Mouse (Mus musculus): ENCODE results near the gene Slc3a1. TPM values are rescaled to one million over a fixed set of nuclear protein-coding genes. Genes with fewer than 3 reads are reported as not detected.

Gene Slc3a1
- polyA plus RNA-seq, 1 experiment: 1.1 TPM

- DNase-seq (ENCODE audit: extremely low spot score in 1 of 2, low spot score in 1 of 2): peak in 1 of 2 experiments; percentile 34
Measured at GRCm38 (mm10) chr17:85034068-85034467, 5.9 kb downstream of the Slc3a1 start.

GRCm38 (mm10) chr17:85037855-85038254 is 9.7 kb downstream of the Slc3a1 start:
- DNase-seq (ENCODE audit: extremely low spot score in 1 of 2, low spot score in 1 of 2): no peak

GRCm38 (mm10) chr17:85038311-85038710 is 10.1 kb downstream of the Slc3a1 start:
- DNase-seq (ENCODE audit: extremely low spot score in 1 of 2, low spot score in 1 of 2): no peak

GRCm38 (mm10) chr17:85038761-85039160 is 10.6 kb downstream of the Slc3a1 start:
- no peak for DNase-seq (ENCODE audit: extremely low spot score in 1 of 2, low spot score in 1 of 2)

- no peak for DNase-seq (ENCODE audit: extremely low spot score in 1 of 2, low spot score in 1 of 2)
Measured at GRCm38 (mm10) chr17:85040913-85041312, 12.7 kb downstream of the Slc3a1 start.

- no peak for DNase-seq (ENCODE audit: extremely low spot score in 1 of 2, low spot score in 1 of 2)
Measured at GRCm38 (mm10) chr17:85042419-85042818, 14.2 kb downstream of the Slc3a1 start.

- no peak for DNase-seq (ENCODE audit: extremely low spot score in 1 of 2, low spot score in 1 of 2)
Measured at GRCm38 (mm10) chr17:85043404-85043816, 15.2 kb downstream of the Slc3a1 start.

- DNase-seq (ENCODE audit: extremely low spot score in 1 of 2, low spot score in 1 of 2): no peak
Measured at GRCm38 (mm10) chr17:85044466-85044865, 16.3 kb downstream of the Slc3a1 start.

- DNase-seq (ENCODE audit: extremely low spot score in 1 of 2, low spot score in 1 of 2): no peak
Measured at GRCm38 (mm10) chr17:85045160-85045559, 17.0 kb downstream of the Slc3a1 start.

GRCm38 (mm10) chr17:85048379-85048778 is 20.2 kb downstream of the Slc3a1 start:
- DNase-seq (ENCODE audit: extremely low spot score in 1 of 2, low spot score in 1 of 2): no peak

- DNase-seq (ENCODE audit: extremely low spot score in 1 of 2, low spot score in 1 of 2): no peak
Measured at GRCm38 (mm10) chr17:85058276-85058675, 30.1 kb downstream of the Slc3a1 start.

- DNase-seq (ENCODE audit: extremely low spot score in 1 of 2, low spot score in 1 of 2): no peak
Measured at GRCm38 (mm10) chr17:85059136-85059535, 31.0 kb downstream of the Slc3a1 start.

GRCm38 (mm10) chr17:85063560-85063959 is 35.4 kb downstream of the Slc3a1 start:
- DNase-seq (ENCODE audit: extremely low spot score in 1 of 2, low spot score in 1 of 2): no peak

- peak in 1 of 2 experiments; percentile 48 for DNase-seq (ENCODE audit: extremely low spot score in 1 of 2, low spot score in 1 of 2)
Measured at GRCm38 (mm10) chr17:85067331-85067730, 39.2 kb downstream of the Slc3a1 start.

GRCm38 (mm10) chr17:85070658-85071057 is 42.5 kb downstream of the Slc3a1 start:
- DNase-seq (ENCODE audit: extremely low spot score in 1 of 2, low spot score in 1 of 2): no peak

GRCm38 (mm10) chr17:85071088-85071775 is 43.1 kb downstream of the Slc3a1 start:
- no peak for DNase-seq (ENCODE audit: extremely low spot score in 1 of 2, low spot score in 1 of 2)

- DNase-seq (ENCODE audit: extremely low spot score in 1 of 2, low spot score in 1 of 2): no peak
Measured at GRCm38 (mm10) chr17:85072383-85072782, 44.2 kb downstream of the Slc3a1 start.

GRCm38 (mm10) chr17:85073214-85073613 is 45.0 kb downstream of the Slc3a1 start:
- DNase-seq (ENCODE audit: extremely low spot score in 1 of 2, low spot score in 1 of 2): peak in 1 of 2 experiments; percentile 37

- no peak for DNase-seq (ENCODE audit: extremely low spot score in 1 of 2, low spot score in 1 of 2)
Measured at GRCm38 (mm10) chr17:85074083-85074482, 45.9 kb downstream of the Slc3a1 start.

- DNase-seq (ENCODE audit: extremely low spot score in 1 of 2, low spot score in 1 of 2): no peak
Measured at GRCm38 (mm10) chr17:85079276-85079675, 51.1 kb downstream of the Slc3a1 start.

GRCm38 (mm10) chr17:85080781-85081180 is 52.6 kb downstream of the Slc3a1 start:
- DNase-seq (ENCODE audit: extremely low spot score in 1 of 2, low spot score in 1 of 2): no peak

- DNase-seq (ENCODE audit: extremely low spot score in 1 of 2, low spot score in 1 of 2): no peak
Measured at GRCm38 (mm10) chr17:85085335-85085734, 57.2 kb downstream of the Slc3a1 start.

GRCm38 (mm10) chr17:85086501-85086900 is 58.3 kb downstream of the Slc3a1 start:
- no peak for DNase-seq (ENCODE audit: extremely low spot score in 1 of 2, low spot score in 1 of 2)
